Mouse (Mus musculus) neural tube, embryonic 14.5 days (tissue): ENCODE data around the gene Nrip2. TPM values are rescaled to one million over a fixed set of nuclear protein-coding genes. Genes with fewer than 3 reads are reported as not detected.

ENCODE experiments used
- ATAC-seq: fragments of 200-750 bp; cut with Nextera tagmentation; 2 replicates; pipeline ENCODE4 v1.8.0; 2017; ENCODE audit warnings: low read depth, mild to moderate bottlenecking, moderate TSS enrichment, moderate library complexity
- H3K27ac ChIP-seq: fragments of 300-500 bp; sonication (generic); 2 replicates; pipeline ENCODE4 v1.5.1; 2014; ENCODE audit warnings: low read depth, mild to moderate bottlenecking, control low read depth, low read length, moderate library complexity, mixed read lengths
- H3K27me3 ChIP-seq: fragments of 300-500 bp; sonication (generic); 2 replicates; pipeline ENCODE4 v1.6.1; 2014; ENCODE audit warnings: low read length; ENCODE audit not compliant: control insufficient read depth, insufficient read depth
- H3K36me3 ChIP-seq: fragments of 300-500 bp; sonication (generic); 2 replicates; pipeline ENCODE4 v1.6.1; 2014; ENCODE audit warnings: low read length, mixed read lengths; ENCODE audit not compliant: control insufficient read depth, insufficient read depth
- H3K4me1 ChIP-seq: fragments of 300-500 bp; sonication (generic); 2 replicates; pipeline ENCODE4 v1.6.1; 2014; ENCODE audit warnings: low read length; ENCODE audit not compliant: control insufficient read depth, insufficient read depth
- H3K4me2 ChIP-seq: fragments of 300-500 bp; sonication (generic); 2 replicates; pipeline ENCODE4 v1.6.1; 2014; ENCODE audit warnings: mild to moderate bottlenecking, low read depth, low read length, control low read depth
- H3K4me3 ChIP-seq: fragments of 300-500 bp; sonication (generic); 2 replicates; pipeline ENCODE4 v1.5.1; 2014; ENCODE audit warnings: low read depth, low read length, control low read depth, mixed read lengths
- H3K9ac ChIP-seq: fragments of 300-500 bp; sonication (generic); replicated peaks from 2 replicates; pipeline ENCODE4 v1.6.1; 2014; ENCODE audit warnings: low read depth, mild to moderate bottlenecking, control low read depth, low read length, mixed read lengths
- H3K9me3 ChIP-seq: fragments of 300-500 bp; sonication (generic); 2 replicates; pipeline ENCODE4 v1.6.1; 2016; ENCODE audit warnings: low read length; ENCODE audit not compliant: control insufficient read depth
- WGBS: fragments of 180-500 bp; shearing (Covaris S2); extraction: QIAGEN DNeasy Blood & Tissue Kit; methylation state at CpG from one replicate; pipeline ENCODE4 v1.1.7; 2014; 5-methylcytosine and 5-hydroxymethylcytosine counted together
- polyA plus RNA-seq: library from polyadenylated mRNA; unstranded; fragments of >200 nt; fragmentation: Nextera tagmentation; extraction: Ambion mirVana; gene quantifications from 2 replicates; pipeline ENCODE4 v1.2.1, GENCODE M21; 2014

Nrip2 gene
- 10.8 and 13.5 TPM in 2 replicates for polyA plus RNA-seq

GRCm38 (mm10) chr6:128398996-128399395 is at the start of gene Nrip2:
TSS of gene Nrip2 (plus strand) at chr6:128399296.
- peak within 1 kb of the TSS; percentile 27 for H3K4me3 ChIP-seq
- no peaks in the 10 kb centered on the region for H3K9me3 ChIP-seq
- ATAC-seq = no peak
- H3K4me1 ChIP-seq = 0 out of 2 replicates have a peak, but pooled peaks cover 13% of the 10 kb centered on the region
- H3K4me2 ChIP-seq = peak within 1 kb of the TSS; percentile 51
- H3K9ac ChIP-seq = peak within 1 kb of the TSS; percentile 21
- peak within 1 kb of the TSS; percentile 65 for H3K27ac ChIP-seq
- H3K36me3 ChIP-seq = no peaks in the 10 kb centered on the region
- 81% methylated on average over 3 of the region's 3 CpGs for WGBS
- no peaks in the 10 kb centered on the region for H3K27me3 ChIP-seq

GRCm38 (mm10) chr6:128349711-128350110 is 49.4 kb upstream of the Nrip2 start:
- Histone ChIP-seq H3K4me2 (no peak overlapping the region), H3K27me3 (no peaks in the 10 kb centered on the region), H3K4me3 (no peak overlapping the region), H3K9ac (no peak overlapping the region), H3K4me1 (peaks cover 7% of the 10 kb centered on the region), H3K9me3 (no peaks in the 10 kb centered on the region), H3K27ac (0 out of 2 replicates have a peak overlapping the region, but pooled peaks have one; percentile 0), H3K36me3 (peaks cover 4% of the 10 kb centered on the region; the same call in 1 of the 2 replicates)
- WGBS = 29% methylated on average over 7 of the region's 7 CpGs
- ATAC-seq = peak; percentile 50; the same call in 1 of the 2 replicates

DNA sequence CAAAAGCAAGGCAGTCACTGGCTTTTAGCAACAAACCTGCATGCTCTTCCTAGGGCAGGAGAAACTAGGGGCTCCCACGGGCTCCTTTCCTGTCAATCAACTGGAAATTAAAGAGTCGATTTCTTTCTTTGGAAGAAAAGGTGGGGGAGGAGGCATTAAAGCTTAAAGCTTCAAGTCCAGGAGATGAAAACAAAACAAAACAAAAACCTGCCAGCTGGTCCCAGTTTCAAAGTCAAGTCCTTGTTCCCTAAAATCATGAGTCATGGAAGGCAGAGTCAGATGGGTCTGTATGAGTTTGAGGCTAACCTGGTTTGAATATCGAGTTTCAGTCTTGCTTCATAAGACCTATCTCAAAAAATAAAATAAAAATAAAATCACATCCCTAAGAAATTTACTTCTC is 45.0 kb upstream of the Nrip2 start:
- Histone ChIP-seq H3K27ac (no peak overlapping the region), H3K36me3 (peaks cover 4% of the 10 kb centered on the region; the same call in 1 of the 2 replicates), H3K4me2 (peak overlapping the region; percentile 53), H3K9ac (no peak overlapping the region), H3K27me3 (no peaks in the 10 kb centered on the region), H3K9me3 (no peaks in the 10 kb centered on the region), H3K4me3 (no peak overlapping the region), H3K4me1 (peaks cover 9% of the 10 kb centered on the region)
- 63% methylated on average over 3 of the region's 3 CpGs for WGBS
- no peak for ATAC-seq

DNA sequence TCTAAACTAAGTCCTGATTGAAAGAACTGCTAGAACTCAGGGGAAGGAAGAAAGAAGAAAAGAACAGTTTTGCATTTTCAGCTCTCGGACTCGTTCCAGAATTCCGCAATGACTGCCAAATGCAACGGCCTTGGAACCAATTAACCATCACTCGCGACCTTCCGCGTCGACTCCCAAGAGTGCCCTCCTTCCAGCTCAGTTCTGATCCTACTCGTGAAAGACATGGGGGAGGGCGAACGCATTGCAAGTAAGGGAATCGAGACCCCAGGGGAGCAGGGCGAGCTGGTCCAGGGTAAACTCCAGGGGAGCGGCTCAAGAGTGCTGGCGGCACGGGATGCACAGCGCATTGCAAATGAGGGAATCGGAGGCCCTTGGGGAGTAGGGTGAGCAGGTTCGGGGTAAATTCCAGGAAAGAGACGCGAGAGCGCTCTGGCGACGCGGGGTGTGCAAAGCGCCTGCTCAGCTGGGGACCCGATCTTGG is 43.9 kb upstream of the Nrip2 start:
- H3K4me3 ChIP-seq = peak overlapping the region; percentile 74
- H3K27ac ChIP-seq = peak overlapping the region; percentile 91
- H3K4me1 ChIP-seq = peaks cover 6% of the 10 kb centered on the region
- H3K9ac ChIP-seq = peak overlapping the region; percentile 74
- H3K36me3 ChIP-seq = peaks cover 4% of the 10 kb centered on the region; the same call in 1 of the 2 replicates
- peak overlapping the region; percentile 53 for H3K4me2 ChIP-seq
- peak; percentile 77 for ATAC-seq
- H3K9me3 ChIP-seq = no peaks in the 10 kb centered on the region
- under 1% methylated on average over 27 of the region's 28 CpGs for WGBS
- no peaks in the 10 kb centered on the region for H3K27me3 ChIP-seq

DNA sequence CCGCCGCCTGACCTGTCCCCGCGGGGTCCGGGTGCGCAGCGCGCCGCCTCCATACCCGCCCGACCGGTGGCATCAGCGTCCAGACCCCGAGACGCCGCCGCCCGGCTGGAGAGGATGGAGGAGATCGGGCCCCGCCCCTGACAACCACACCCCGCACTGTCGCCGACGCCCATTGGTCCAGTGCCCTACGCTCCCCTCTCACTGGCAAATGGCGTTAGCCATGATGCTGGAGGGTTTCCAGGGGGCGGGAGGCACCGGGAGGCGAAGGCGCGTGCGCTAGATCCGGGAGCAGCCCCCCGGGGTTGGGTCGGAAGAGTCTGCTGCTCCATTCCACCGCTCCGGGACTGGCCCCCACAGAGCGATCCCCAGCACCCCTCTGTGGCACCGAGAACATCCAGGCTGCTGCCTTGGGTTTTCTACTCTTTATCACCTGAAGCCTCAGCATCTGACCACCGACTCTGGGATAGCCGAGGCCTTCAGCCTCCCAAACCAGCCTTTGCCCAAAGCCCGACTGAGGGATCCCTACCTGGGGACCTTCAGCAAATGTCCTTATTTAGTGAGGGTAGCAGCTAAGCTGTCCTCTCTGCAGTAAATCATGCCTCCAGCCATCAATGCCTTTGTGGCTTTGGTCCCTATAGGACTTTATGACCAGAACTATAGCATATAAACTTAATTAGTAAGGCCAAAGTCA is 43.2 kb upstream of the Nrip2 start, which contains the start of gene Tulp3:
Tulp3 (minus strand) TSS at position 126 of the 691 bp plus-strand sequence.
- 1% methylated on average over 26 of the region's 42 CpGs for WGBS
- Histone ChIP-seq H3K4me3 (peak within 1 kb of the TSS; percentile 74), H3K27me3 (no peaks in the 10 kb centered on the region), H3K36me3 (peaks cover under 1% of the 10 kb centered on the region; the same call in 1 of the 2 replicates), H3K4me2 (peak within 1 kb of the TSS; percentile 70), H3K9ac (peak within 1 kb of the TSS; percentile 74), H3K4me1 (peaks cover 6% of the 10 kb centered on the region), H3K27ac (peak within 1 kb of the TSS; percentile 91), H3K9me3 (no peaks in the 10 kb centered on the region)
- ATAC-seq = peak; percentile 99

DNA sequence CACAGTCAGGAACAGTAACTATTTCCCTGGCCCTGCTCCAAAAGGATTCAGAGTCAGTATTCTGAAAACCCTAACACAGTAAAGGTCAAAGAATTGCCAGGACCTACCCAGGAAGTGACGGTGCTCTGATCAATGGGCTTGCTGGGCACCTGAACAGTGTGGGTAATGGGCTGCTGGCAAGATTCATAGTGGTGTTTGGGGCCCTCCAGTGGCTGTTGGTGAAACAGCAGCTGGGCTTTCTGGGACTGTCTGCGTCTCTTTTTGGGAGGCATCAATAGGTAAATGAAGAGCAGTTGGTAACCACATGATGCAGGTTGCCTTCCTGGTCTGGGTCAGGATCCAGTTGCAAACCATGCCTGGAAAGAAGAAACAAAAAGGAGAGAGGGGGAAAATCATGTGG is 40.1 kb upstream of the Nrip2 start:
- Histone ChIP-seq H3K9ac (no peak overlapping the region), H3K9me3 (no peaks in the 10 kb centered on the region), H3K27me3 (no peaks in the 10 kb centered on the region), H3K4me1 (peaks cover 18% of the 10 kb centered on the region), H3K36me3 (no peaks in the 10 kb centered on the region), H3K27ac (no peak overlapping the region), H3K4me3 (no peak overlapping the region), H3K4me2 (no peak overlapping the region)
- ATAC-seq = no peak
- 2% methylated on average over 2 of the region's 2 CpGs for WGBS

- H3K27me3 ChIP-seq = no peaks in the 10 kb centered on the region
- H3K4me3 ChIP-seq = peak overlapping the region; percentile 89
- no peak for ATAC-seq
- H3K27ac ChIP-seq = peak overlapping the region; percentile 86
- H3K4me1 ChIP-seq = peaks cover 13% of the 10 kb centered on the region
- H3K9me3 ChIP-seq = no peaks in the 10 kb centered on the region
- H3K4me2 ChIP-seq = peak overlapping the region; percentile 98
- H3K9ac ChIP-seq = peak overlapping the region; percentile 78
- 18% methylated on average over 9 of the region's 9 CpGs for WGBS
- H3K36me3 ChIP-seq = no peaks in the 10 kb centered on the region
Measured at GRCm38 (mm10) chr6:128361901-128362300, 37.2 kb upstream of the Nrip2 start.

- peaks cover 13% of the 10 kb centered on the region for H3K4me1 ChIP-seq
- WGBS = under 1% methylated on average over 62 of the region's 76 CpGs
- ATAC-seq = peak; percentile 90
- no peaks in the 10 kb centered on the region for H3K27me3 ChIP-seq
- H3K4me2 ChIP-seq = peak within 1 kb of the TSS; percentile 98
- H3K9ac ChIP-seq = peak within 1 kb of the TSS; percentile 78
- peak within 1 kb of the TSS; percentile 86 for H3K27ac ChIP-seq
- no peaks in the 10 kb centered on the region for H3K9me3 ChIP-seq
- no peaks in the 10 kb centered on the region for H3K36me3 ChIP-seq
- peak within 1 kb of the TSS; percentile 89 for H3K4me3 ChIP-seq
Measured at GRCm38 (mm10) chr6:128362381-128363006, 36.6 kb upstream of the Nrip2 start, which contains the start of the genes Rhno1 and Foxm1. TSS of gene Rhno1 (minus strand) at chr6:128362911. TSS of gene Foxm1 (plus strand) at chr6:128362967.
